8 mouse cellular contexts compared by ENCODE assay signal in genomic region chr8:119909944-119910546, GRCm38 (mm10). TPM values are rescaled to one million over a fixed set of nuclear protein-coding genes. Genes with fewer than 3 reads are reported as not detected.
DNase-seq lines count a peak whose midpoint lies in the region; ATAC-seq and TF ChIP-seq lines count a peak whose summit lies in the region.

Gene Usp10 (plus strand): TSS chr8:119910360.

- no peak for TF ChIP-seq CTCF in stomach, postnatal 0 days (IDR thresholded peaks at IDR 0.05; ENCODE audit: low read depth)

- peak within 1 kb of the TSS; percentile 87 for H3K4me3 ChIP-seq in forebrain, embryonic 13.5 days
- H3K4me3 ChIP-seq in hindbrain, embryonic 12.5 days: peak within 1 kb of the TSS; percentile 75
- peak within 1 kb of the TSS; percentile 88 for H3K4me3 ChIP-seq in liver, embryonic 12.5 days
- H3K4me3 ChIP-seq in stomach, postnatal 0 days (ENCODE audit: low read depth, low read length): peak within 1 kb of the TSS; percentile 75

- peak within 1 kb of the TSS; percentile 94 for H3K9ac ChIP-seq in forebrain, embryonic 13.5 days
- H3K9ac ChIP-seq in hindbrain, embryonic 12.5 days: peak within 1 kb of the TSS; percentile 84
- peak within 1 kb of the TSS; percentile 97 for H3K9ac ChIP-seq in liver, embryonic 12.5 days
- H3K9ac ChIP-seq in stomach, postnatal 0 days (ENCODE audit: low read length): peak within 1 kb of the TSS; percentile 84

- peak within 1 kb of the TSS; percentile 87 for H3K4me2 ChIP-seq in forebrain, embryonic 13.5 days
- peak within 1 kb of the TSS; percentile 80 for H3K4me2 ChIP-seq in hindbrain, embryonic 12.5 days (replicated peaks)
- H3K4me2 ChIP-seq in liver, embryonic 12.5 days: peak within 1 kb of the TSS; percentile 91
- H3K4me2 ChIP-seq in stomach, postnatal 0 days (replicated peaks; ENCODE audit: low read depth): peak within 1 kb of the TSS; percentile 88

- H3K4me1 ChIP-seq in forebrain, embryonic 13.5 days: peaks cover 35% of the 10 kb centered on the region
- peaks cover 32% of the 10 kb centered on the region for H3K4me1 ChIP-seq in hindbrain, embryonic 12.5 days
- peaks cover 61% of the 10 kb centered on the region for H3K4me1 ChIP-seq in liver, embryonic 12.5 days
- H3K4me1 ChIP-seq in stomach, postnatal 0 days (replicated peaks; ENCODE audit: control insufficient read depth, insufficient read depth): no peaks in the 10 kb centered on the region

- H3K27ac ChIP-seq in forebrain, embryonic 13.5 days: peak within 1 kb of the TSS; percentile 91
- peak within 1 kb of the TSS; percentile 95 for H3K27ac ChIP-seq in hindbrain, embryonic 12.5 days
- peak within 1 kb of the TSS; percentile 95 for H3K27ac ChIP-seq in liver, embryonic 12.5 days
- peak within 1 kb of the TSS; percentile 91 for H3K27ac ChIP-seq in stomach, postnatal 0 days (replicated peaks)

- no peaks in the 10 kb centered on the region for H3K9me3 ChIP-seq in forebrain, embryonic 13.5 days (replicated peaks)
- no peaks in the 10 kb centered on the region for H3K9me3 ChIP-seq in hindbrain, embryonic 12.5 days (replicated peaks)
- no peaks in the 10 kb centered on the region for H3K9me3 ChIP-seq in liver, embryonic 12.5 days (replicated peaks)
- no peaks in the 10 kb centered on the region for H3K9me3 ChIP-seq in stomach, postnatal 0 days (ENCODE audit: control insufficient read depth, low read length)

- no peaks in the 10 kb centered on the region for H3K27me3 ChIP-seq in forebrain, embryonic 13.5 days
- no peaks in the 10 kb centered on the region for H3K27me3 ChIP-seq in hindbrain, embryonic 12.5 days
- H3K27me3 ChIP-seq in liver, embryonic 12.5 days (replicated peaks): 0 out of 2 replicates have a peak, but pooled peaks cover 15% of the 10 kb centered on the region
- no peaks in the 10 kb centered on the region for H3K27me3 ChIP-seq in stomach, postnatal 0 days (ENCODE audit: control insufficient read depth, insufficient read depth, low read length)

- no peak for TF ChIP-seq EP300 in stomach, postnatal 0 days (optimal IDR thresholded peaks at IDR 0.05)

- DNase-seq in layer of hippocampus, adult 8-10 months (ENCODE audit: low spot score in 2 of 2): no peak
- DNase-seq in layer of hippocampus, adult 9-11 months: no peak
- DNase-seq in stomach, postnatal 0 days (ENCODE audit: low spot score): no peak
- DNase-seq in cerebellum, postnatal 14 days: no peak

- no peaks in the 10 kb centered on the region for H3K36me3 ChIP-seq in forebrain, embryonic 13.5 days (ENCODE audit: poor library complexity, severe bottlenecking)
- H3K36me3 ChIP-seq in hindbrain, embryonic 12.5 days: no peaks in the 10 kb centered on the region
- H3K36me3 ChIP-seq in liver, embryonic 12.5 days: peaks cover 7% of the 10 kb centered on the region; the same call in 1 of the 2 replicates
- H3K36me3 ChIP-seq in stomach, postnatal 0 days (ENCODE audit: control insufficient read depth, insufficient read depth, low read length): no peaks in the 10 kb centered on the region

- ATAC-seq in activated CD4-positive, CD25-positive, alpha-beta regulatory T cell, adult 4 months: peak; percentile 26
- peak; percentile 20 for ATAC-seq in forebrain, embryonic 13.5 days
- peak; percentile 18; the same call in 1 of the 2 replicates for ATAC-seq in hindbrain, embryonic 12.5 days (ENCODE audit: low FRiP score)
- peak; percentile 62 for ATAC-seq in liver, embryonic 12.5 days
- no peak for ATAC-seq in stomach, postnatal 0 days (ENCODE audit: low FRiP score, low TSS enrichment)

- WGBS in forebrain, embryonic 13.5 days: 26% methylated on average over 13 of the region's 13 CpGs
- 26% methylated on average over 13 of the region's 13 CpGs for WGBS in hindbrain, embryonic 12.5 days
- WGBS in liver, embryonic 12.5 days (ENCODE audit: insufficient replicate concordance): 16% methylated on average over 13 of the region's 13 CpGs
- 22% methylated on average over 13 of the region's 13 CpGs for WGBS in stomach, postnatal 0 days

RNA-seq across cellular contexts. Expression of gene Usp10, which starts in this region (rescaled TPM):
- 10 to 100 TPM; 82.7 to 98.6 (median 89.4) TPM for total RNA-seq in layer of hippocampus, adult 8-10 months (2022)
- 10 to 100 TPM; 41.6 to 48.6 TPM for polyA plus RNA-seq in activated CD4-positive, CD25-positive, alpha-beta regulatory T cell, adult 4 months (2017; shearing (Covaris generic))
- polyA plus RNA-seq in forebrain, embryonic 13.5 days (2015; fragmentation: Nextera tagmentation; extraction: Ambion mirVana): 133 and 161 TPM in 2 replicates
- polyA plus RNA-seq in hindbrain, embryonic 12.5 days (2016; fragmentation: Nextera tagmentation; extraction: Ambion mirVana): 137 and 141 TPM in 2 replicates
- polyA plus RNA-seq in liver, embryonic 12.5 days (2016; fragmentation: Nextera tagmentation; extraction: Ambion mirVana): 124 and 136 TPM in 2 replicates
- polyA plus RNA-seq in stomach, postnatal 0 days (2015; fragmentation: Nextera tagmentation; extraction: Ambion mirVana): 54.5 and 57.2 TPM in 2 replicates
